Mouse (Mus musculus) limb, embryonic 15.5 days (tissue): ENCODE data around the gene Zg16. TPM values are rescaled to one million over a fixed set of nuclear protein-coding genes. Genes with fewer than 3 reads are reported as not detected.

ENCODE experiments used
- ATAC-seq: fragments of 200-750 bp; cut with Nextera tagmentation; 2 replicates; pipeline ENCODE4 v1.8.0; 2017; ENCODE audit warnings: low read depth, moderate TSS enrichment; ENCODE audit not compliant: insufficient number of reproducible peaks, low FRiP score, low TSS enrichment
- H3K27ac ChIP-seq: fragments of 300-500 bp; sonication (generic); 2 replicates; pipeline ENCODE4 v1.5.1; 2015; ENCODE audit warnings: moderate library complexity, mild to moderate bottlenecking, inconsistent platforms
- H3K27me3 ChIP-seq: fragments of 300-500 bp; sonication (generic); 2 replicates; pipeline ENCODE4 v1.6.1; 2015; ENCODE audit warnings: inconsistent platforms
- H3K36me3 ChIP-seq: fragments of 300-500 bp; sonication (generic); 2 replicates; pipeline ENCODE4 v1.6.1; 2015; ENCODE audit warnings: inconsistent platforms
- H3K4me1 ChIP-seq: fragments of 300-500 bp; sonication (generic); 2 replicates; pipeline ENCODE4 v1.6.1; 2015; ENCODE audit warnings: inconsistent platforms
- H3K4me2 ChIP-seq: fragments of 300-500 bp; sonication (generic); 2 replicates; pipeline ENCODE4 v1.6.1; 2015; ENCODE audit warnings: mild to moderate bottlenecking, inconsistent platforms
- H3K4me3 ChIP-seq: fragments of 300-500 bp; sonication (generic); 2 replicates; pipeline ENCODE4 v1.5.1; 2015; ENCODE audit warnings: mild to moderate bottlenecking, inconsistent platforms
- H3K9ac ChIP-seq: fragments of 300-500 bp; sonication (generic); 2 replicates; pipeline ENCODE4 v1.6.1; 2015; ENCODE audit warnings: inconsistent platforms
- H3K9me3 ChIP-seq: fragments of 300-500 bp; sonication (generic); 2 replicates; pipeline ENCODE4 v1.6.1; 2016; ENCODE audit warnings: inconsistent platforms
- WGBS: fragments of 180-500 bp; shearing (Covaris S2); methylation state at CpG from one replicate; pipeline ENCODE4 v1.1.7; 2015; 5-methylcytosine and 5-hydroxymethylcytosine counted together
- polyA plus RNA-seq: library from polyadenylated mRNA; unstranded; fragments of >200 nt; fragmentation: Nextera tagmentation; extraction: Ambion mirVana; gene quantifications from 2 replicates; pipeline ENCODE4 v1.2.1, GENCODE M21; 2015

Gene Zg16
- polyA plus RNA-seq, 1 experiment from 2014 or later: not detected

GRCm38 (mm10) chr7:127083689-127084088 is 3.4 kb downstream of the Zg16 start:
- Histone ChIP-seq H3K4me1 (peaks cover under 1% of the 10 kb centered on the region; the same call in 1 of the 2 replicates), H3K4me2 (no peak overlapping the region), H3K36me3 (no peaks in the 10 kb centered on the region), H3K27me3 (no peaks in the 10 kb centered on the region), H3K27ac (no peak overlapping the region), H3K9ac (no peak overlapping the region), H3K9me3 (no peaks in the 10 kb centered on the region), H3K4me3 (no peak overlapping the region)
- 85% methylated on average over 4 of the region's 4 CpGs for WGBS
- ATAC-seq: no peak

GRCm38 (mm10) chr7:127082995-127083394 is 4.1 kb downstream of the Zg16 start:
- no peak for ATAC-seq
- Histone ChIP-seq H3K36me3 (no peaks in the 10 kb centered on the region), H3K4me3 (no peak overlapping the region), H3K9me3 (no peaks in the 10 kb centered on the region), H3K27me3 (no peaks in the 10 kb centered on the region), H3K9ac (no peak overlapping the region), H3K4me2 (no peak overlapping the region), H3K27ac (no peak overlapping the region), H3K4me1 (no peaks in the 10 kb centered on the region)
- WGBS: 52% methylated on average over 2 of the region's 2 CpGs

GRCm38 (mm10) chr7:127082271-127082670 is 4.9 kb downstream of the Zg16 start:
- Histone ChIP-seq H3K4me2 (no peak overlapping the region), H3K36me3 (no peaks in the 10 kb centered on the region), H3K9me3 (no peaks in the 10 kb centered on the region), H3K4me1 (no peaks in the 10 kb centered on the region), H3K4me3 (no peak overlapping the region), H3K9ac (no peak overlapping the region), H3K27ac (no peak overlapping the region), H3K27me3 (no peaks in the 10 kb centered on the region)
- ATAC-seq: no peak
- 85% methylated on average over 8 of the region's 8 CpGs for WGBS

- H3K27me3 ChIP-seq: no peaks in the 10 kb centered on the region
- whole genome bisulfite sequencing: 34% methylated on average over 3 of the region's 3 CpGs
- no peak overlapping the region for H3K4me2 ChIP-seq
- no peak for ATAC-seq
- no peaks in the 10 kb centered on the region for H3K36me3 ChIP-seq
- no peak overlapping the region for H3K27ac ChIP-seq
- H3K9me3 ChIP-seq: no peaks in the 10 kb centered on the region
- no peaks in the 10 kb centered on the region for H3K4me1 ChIP-seq
- no peak overlapping the region for H3K4me3 ChIP-seq
- no peak overlapping the region for H3K9ac ChIP-seq
These were observed 7.1 kb downstream of the Zg16 start for GRCm38 (mm10) chr7:127080045-127080444.

GRCm38 (mm10) chr7:127077692-127078091 is 9.4 kb downstream of the Zg16 start:
- H3K4me3 ChIP-seq: no peak overlapping the region
- no peak overlapping the region for H3K9ac ChIP-seq
- H3K36me3 ChIP-seq: no peaks in the 10 kb centered on the region
- peaks cover 3% of the 10 kb centered on the region; the same call in 1 of the 2 replicates for H3K4me1 ChIP-seq
- no peak for ATAC-seq
- no peaks in the 10 kb centered on the region for H3K9me3 ChIP-seq
- H3K27me3 ChIP-seq: no peaks in the 10 kb centered on the region
- 83% methylated on average over 3 of the region's 3 CpGs for WGBS
- no peak overlapping the region for H3K27ac ChIP-seq
- H3K4me2 ChIP-seq: no peak overlapping the region

- H3K4me1 ChIP-seq: peaks cover 7% of the 10 kb centered on the region; the same call in 1 of the 2 replicates
- no peaks in the 10 kb centered on the region for H3K9me3 ChIP-seq
- H3K4me2 ChIP-seq: no peak overlapping the region
- no peak overlapping the region for H3K4me3 ChIP-seq
- no peak for ATAC-seq
- H3K9ac ChIP-seq: no peak overlapping the region
- H3K27ac ChIP-seq: no peak overlapping the region
- no peaks in the 10 kb centered on the region for H3K36me3 ChIP-seq
- 88% methylated on average over 5 of the region's 5 CpGs for WGBS
- no peaks in the 10 kb centered on the region for H3K27me3 ChIP-seq
These were observed 10.9 kb downstream of the Zg16 start for GRCm38 (mm10) chr7:127076188-127076587.

- Histone ChIP-seq H3K4me3 (no peak overlapping the region), H3K36me3 (no peaks in the 10 kb centered on the region), H3K27ac (0 out of 2 replicates have a peak overlapping the region, but pooled peaks have one; percentile 35), H3K4me2 (no peak overlapping the region), H3K27me3 (no peaks in the 10 kb centered on the region), H3K4me1 (peaks cover 7% of the 10 kb centered on the region; the same call in 1 of the 2 replicates), H3K9ac (no peak overlapping the region), H3K9me3 (no peaks in the 10 kb centered on the region)
- 83% methylated on average over 4 of the region's 4 CpGs for WGBS
- no peak for ATAC-seq
These were observed 13.9 kb downstream of the Zg16 start for GRCm38 (mm10) chr7:127073221-127073620.

GRCm38 (mm10) chr7:127070871-127071413 is 16.2 kb downstream of the Zg16 start:
- Histone ChIP-seq H3K9ac (no peak overlapping the region), H3K27me3 (no peaks in the 10 kb centered on the region), H3K27ac (no peak overlapping the region), H3K4me2 (no peak overlapping the region), H3K36me3 (no peaks in the 10 kb centered on the region), H3K4me3 (no peak overlapping the region), H3K4me1 (peaks cover 7% of the 10 kb centered on the region; the same call in 1 of the 2 replicates), H3K9me3 (no peaks in the 10 kb centered on the region)
- ATAC-seq: no peak
- 66% methylated on average over 4 of the region's 4 CpGs for WGBS

GRCm38 (mm10) chr7:127066317-127066716 is 20.8 kb downstream of the Zg16 start:
- 59% methylated on average over 4 of the region's 4 CpGs for WGBS
- Histone ChIP-seq H3K27ac (no peak overlapping the region), H3K4me1 (no peaks in the 10 kb centered on the region), H3K4me2 (no peak overlapping the region), H3K27me3 (no peaks in the 10 kb centered on the region), H3K4me3 (no peak overlapping the region), H3K9me3 (no peaks in the 10 kb centered on the region), H3K36me3 (no peaks in the 10 kb centered on the region), H3K9ac (no peak overlapping the region)
- ATAC-seq: no peak

- 87% methylated on average over 6 of the region's 6 CpGs for WGBS
- H3K9ac ChIP-seq: no peak overlapping the region
- no peaks in the 10 kb centered on the region for H3K27me3 ChIP-seq
These were observed 21.6 kb downstream of the Zg16 start for GRCm38 (mm10) chr7:127065538-127065937.

GRCm38 (mm10) chr7:127055026-127055585 is 32.0 kb downstream of the Zg16 start:
- Histone ChIP-seq H3K36me3 (no peaks in the 10 kb centered on the region), H3K27me3 (no peaks in the 10 kb centered on the region; the same call in 1 of the 2 replicates), H3K9ac (no peak overlapping the region), H3K4me1 (no peaks in the 10 kb centered on the region), H3K4me3 (no peak overlapping the region), H3K9me3 (no peaks in the 10 kb centered on the region), H3K4me2 (no peak overlapping the region), H3K27ac (no peak overlapping the region)
- no peak for ATAC-seq
- WGBS: 63% methylated on average over 5 of the region's 5 CpGs

More at GRCm38 (mm10) chr7:127065538-127065937, 21.6 kb downstream of the Zg16 start:
- H3K4me1 ChIP-seq: no peaks in the 10 kb centered on the region
- ATAC-seq: no peak
- H3K4me2 ChIP-seq: no peak overlapping the region
- H3K9me3 ChIP-seq: no peaks in the 10 kb centered on the region
- no peak overlapping the region for H3K4me3 ChIP-seq
- no peak overlapping the region for H3K27ac ChIP-seq
- H3K36me3 ChIP-seq: no peaks in the 10 kb centered on the region

GRCm38 (mm10) chr7:127041851-127042672 is 45.1 kb downstream of the Zg16 start, which contains the start of gene Kif22:
Gene Kif22 (minus strand): TSS chr7:127042471.
- WGBS: under 1% methylated on average over 53 of the region's 53 CpGs
- H3K9ac ChIP-seq: peak within 1 kb of the TSS; percentile 81

More at GRCm38 (mm10) chr7:127041851-127042672, 45.1 kb downstream of the Zg16 start, which contains the start of gene Kif22:
- Histone ChIP-seq H3K27me3 (no peaks in the 10 kb centered on the region), H3K4me3 (peak within 1 kb of the TSS; percentile 89), H3K27ac (peak within 1 kb of the TSS; percentile 84), H3K9me3 (no peaks in the 10 kb centered on the region), H3K4me1 (peaks cover 20% of the 10 kb centered on the region), H3K4me2 (peak within 1 kb of the TSS; percentile 90), H3K36me3 (peaks cover 3% of the 10 kb centered on the region; the same call in 1 of the 2 replicates)
- ATAC-seq: peak; percentile 84; the same call in 1 of the 2 replicates
